Mouse (Mus musculus) heart, adult 8-10 months (tissue): Measurements from ENCODE around the gene Lin37. TPM values are rescaled to one million over a fixed set of nuclear protein-coding genes. Genes with fewer than 3 reads are reported as not detected.

Source experiments
- DNase-seq: peaks from one replicate; pipeline ENCODE4 v3.0.0; 2022; ENCODE audit warnings: low spot score
- total RNA-seq, 4 experiments: library from RNA; stranded (reverse); gene quantifications; 2 replicates each; pipeline ENCODE4 v1.2.4; 2022

Gene Lin37
- total RNA-seq, 4 experiments from 2014 or later: 13.5 to 21.0 (median 14.6) TPM

DNA sequence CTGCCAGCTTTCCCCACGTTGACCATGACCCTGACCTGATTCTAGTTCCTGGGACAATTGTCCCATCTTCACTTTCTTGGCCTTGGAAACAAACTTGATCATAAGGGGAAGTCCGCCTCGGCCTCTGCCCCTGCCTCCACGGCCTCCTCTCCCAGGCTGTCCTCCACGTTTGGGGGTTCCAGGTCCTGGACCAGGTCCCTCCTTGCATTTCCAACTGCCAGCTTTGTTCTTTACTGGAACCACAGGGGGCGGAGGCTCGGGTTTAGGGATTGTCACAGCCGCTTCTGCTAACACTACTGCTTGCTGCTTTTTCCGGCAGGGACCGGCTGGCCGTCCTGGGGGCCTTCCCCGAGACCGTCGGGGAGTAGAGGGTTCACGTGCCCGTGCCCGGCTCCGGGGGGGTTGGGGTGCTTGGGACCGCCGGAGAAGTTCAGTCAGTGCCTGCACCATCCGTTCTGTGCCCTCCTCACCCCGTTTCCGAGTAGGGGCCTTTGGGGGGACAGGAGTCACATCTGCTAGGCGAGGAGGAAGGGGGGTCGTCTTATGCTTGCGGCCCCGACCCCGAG lies 26.9 kb upstream of the Lin37 start:
- DNase-seq: no peak

DNA sequence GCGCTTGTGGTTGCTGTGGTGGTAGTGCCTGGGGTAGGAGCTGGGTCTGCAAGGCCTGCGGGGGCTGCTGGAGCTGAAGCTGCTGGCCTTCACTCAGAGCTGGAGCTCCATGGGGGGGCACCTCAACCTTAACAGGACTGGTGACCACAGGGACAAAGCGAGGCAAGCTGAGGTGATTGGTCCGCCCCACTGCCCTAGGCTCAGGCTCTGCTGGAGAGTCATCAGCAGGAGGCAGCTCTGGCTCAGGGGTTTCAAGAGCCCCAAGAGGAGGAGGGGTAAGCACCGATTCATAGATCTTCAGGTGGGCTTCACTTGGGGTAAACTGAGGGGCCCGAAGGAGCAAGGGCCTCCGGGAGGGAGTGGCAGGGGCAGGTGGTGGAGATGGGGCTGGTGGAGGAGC lies 25.5 kb upstream of the Lin37 start:
- no peak for DNase-seq

DNA sequence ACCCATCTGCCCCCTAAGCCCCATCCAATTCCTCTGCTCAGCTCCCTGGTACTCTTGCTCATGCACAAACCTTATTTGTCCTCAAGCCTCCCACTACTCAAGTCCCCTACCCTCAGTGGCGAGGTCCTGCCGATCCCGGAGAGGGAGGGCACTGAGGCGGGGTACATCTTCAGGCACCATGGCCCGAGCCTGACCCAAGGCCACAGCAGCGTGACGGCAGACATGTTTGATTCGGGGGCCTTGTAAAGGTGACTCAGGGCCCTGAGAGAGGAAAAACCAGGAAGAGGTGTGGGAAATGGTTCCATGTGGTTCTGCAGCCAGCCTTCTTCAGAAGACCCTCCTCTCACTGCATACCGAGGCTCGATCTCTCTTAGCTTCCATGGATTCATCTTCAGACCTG lies 24.7 kb upstream of the Lin37 start:
- DNase-seq: no peak

- no peak for DNase-seq
Measured at GRCm38 (mm10) chr7:30581547-30581946, 21.9 kb upstream of the Lin37 start.

- no peak for DNase-seq
Measured at GRCm38 (mm10) chr7:30579950-30580349, 20.3 kb upstream of the Lin37 start.

DNA sequence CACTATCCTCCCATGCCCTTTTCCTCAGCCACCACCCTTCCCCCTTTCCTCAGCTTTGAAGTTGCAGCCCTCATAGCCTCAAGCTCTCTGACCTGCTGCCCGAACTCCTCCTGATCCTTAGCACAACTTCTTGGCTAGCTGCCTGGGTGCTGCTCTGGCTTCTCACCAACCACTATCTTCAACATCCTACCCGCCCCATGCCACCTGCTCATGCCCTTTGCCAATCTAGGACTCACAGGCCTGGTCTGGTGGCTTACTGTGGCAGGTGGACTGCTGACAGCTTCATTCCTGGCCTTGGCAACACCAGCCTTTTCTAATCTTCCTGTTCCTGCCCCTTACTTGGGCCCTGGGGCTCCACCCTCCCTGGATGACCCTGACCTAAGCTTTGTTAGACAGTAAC lies 13.3 kb upstream of the Lin37 start:
- peak; percentile 59 for DNase-seq

GRCm38 (mm10) chr7:30572389-30572788 lies 12.8 kb upstream of the Lin37 start:
- DNase-seq: no peak

- no peak for DNase-seq
Measured at GRCm38 (mm10) chr7:30567555-30567954, 7.9 kb upstream of the Lin37 start.

DNA sequence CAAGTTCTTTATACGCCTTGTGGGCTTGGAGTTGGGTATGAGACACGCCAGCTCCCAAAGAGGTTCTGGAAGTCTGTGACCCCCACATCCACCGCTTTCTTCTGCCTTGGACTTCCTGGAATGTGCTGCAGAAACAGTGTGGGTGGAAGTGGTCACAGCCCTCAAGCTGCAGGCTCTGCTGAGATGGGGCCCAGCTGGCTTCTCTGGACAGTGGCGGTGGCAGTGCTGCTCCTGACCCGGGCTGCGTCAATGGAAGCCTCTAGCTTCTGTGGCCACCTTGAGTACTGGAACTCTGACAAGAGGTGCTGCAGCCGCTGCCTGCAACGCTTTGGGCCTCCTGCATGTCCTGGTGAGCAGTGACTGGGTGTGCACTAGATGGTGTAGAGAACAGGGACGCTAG lies 6.4 kb upstream of the Lin37 start:
- DNase-seq: no peak

DNA sequence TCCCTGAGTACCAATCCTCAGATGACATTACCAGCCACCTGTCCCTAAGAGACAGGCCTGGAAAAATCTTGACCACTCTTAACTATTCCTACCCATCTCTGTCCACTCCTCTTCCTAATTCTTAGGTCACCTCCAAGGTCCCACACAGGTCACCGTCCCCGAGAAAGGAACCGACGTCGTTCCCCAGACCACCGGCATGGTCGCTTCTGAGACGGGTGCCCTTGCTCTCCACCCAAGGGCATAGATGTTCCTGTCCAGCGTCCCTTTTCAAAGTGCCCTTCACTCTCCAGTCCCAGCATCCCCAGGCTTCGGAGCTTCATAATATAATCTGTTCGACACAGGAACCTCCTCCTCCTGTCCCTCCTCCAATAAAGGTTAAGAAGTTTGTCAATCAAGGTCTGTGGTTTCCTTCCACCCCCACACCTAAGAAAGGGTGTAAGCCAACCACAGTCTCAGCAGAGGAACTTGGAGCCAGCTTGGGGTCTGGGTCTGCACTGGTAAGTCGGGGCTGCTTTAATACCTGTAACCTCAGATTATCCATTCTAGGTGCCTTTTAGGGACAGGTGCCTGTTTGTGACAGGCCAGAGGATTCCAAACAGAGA lies 5.4 kb upstream of the Lin37 start, which contains the start of gene Igflr1:
Gene Igflr1, plus strand, starts transcription at position 458 of the 602 bp plus-strand sequence.
- DNase-seq: no peak

DNA sequence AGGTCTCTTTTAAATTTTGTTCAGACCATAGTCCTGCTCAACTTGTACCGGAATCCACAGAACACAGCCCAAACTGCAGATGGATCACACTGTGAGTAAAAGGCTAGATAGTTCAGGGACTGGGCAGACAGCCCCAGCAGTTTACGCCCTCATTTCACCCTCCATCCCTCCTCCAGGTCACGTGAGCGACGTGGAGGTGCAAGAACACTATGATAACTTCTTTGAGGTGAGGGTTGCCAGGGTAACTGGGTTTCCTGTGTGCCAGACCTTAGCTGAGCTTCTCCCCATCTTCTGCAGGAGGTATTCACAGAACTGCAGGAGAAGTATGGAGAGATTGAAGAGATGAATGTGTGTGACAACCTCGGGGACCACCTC lies 4.3 kb upstream of the Lin37 start:
- no peak for DNase-seq

- DNase-seq: peak; percentile 97
Measured at GRCm38 (mm10) chr7:30563117-30563905, 3.7 kb upstream of the Lin37 start, which contains the start of the genes U2af1l4, Gm49396 and Psenen. Gene U2af1l4 (plus strand): TSS chr7:30563301. Gene Gm49396 (plus strand): TSS chr7:30563344. Gene Psenen (minus strand): TSS chr7:30563627.

GRCm38 (mm10) chr7:30562526-30563116 lies 3.0 kb upstream of the Lin37 start:
- DNase-seq: no peak

- DNase-seq: no peak
Measured at GRCm38 (mm10) chr7:30560296-30560695, 658 bp upstream of the Lin37 start.

- no peak for DNase-seq
Measured at GRCm38 (mm10) chr7:30558656-30559442, 789 bp downstream of the Lin37 start.

GRCm38 (mm10) chr7:30557901-30558514 lies 1.6 kb downstream of the Lin37 start:
- DNase-seq: no peak

DNA sequence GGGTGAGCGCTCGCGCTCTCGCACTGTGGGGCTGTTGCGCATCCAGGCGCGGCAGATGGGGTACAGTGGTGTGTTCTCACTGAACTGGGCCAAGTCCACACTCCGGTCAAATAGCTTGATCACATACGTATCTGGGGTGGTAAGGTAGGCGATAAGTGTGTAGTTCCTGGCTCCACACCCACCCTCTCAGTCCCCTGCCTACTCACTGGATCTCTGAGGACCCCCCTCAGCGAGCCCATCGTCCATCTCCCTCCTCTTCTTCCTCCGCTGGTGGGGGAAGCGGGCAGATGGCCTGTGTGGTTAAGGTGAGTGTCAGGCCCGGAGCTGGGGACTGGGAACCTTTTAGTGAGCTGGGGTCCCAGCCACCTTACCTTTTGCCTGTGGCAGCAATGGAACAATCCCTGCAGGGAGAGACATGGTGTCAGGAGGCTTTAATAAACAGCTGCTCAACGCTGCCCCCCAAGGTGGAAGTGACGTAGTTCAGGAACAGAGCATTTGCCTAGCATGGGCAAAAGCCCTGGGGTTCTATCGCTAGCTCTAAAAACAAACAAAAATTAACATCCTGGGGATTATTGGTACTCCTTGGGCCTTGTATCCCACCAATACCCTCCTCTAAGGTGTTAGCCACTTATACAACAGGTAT lies 2.6 kb downstream of the Lin37 start:
- DNase-seq: no peak

DNA sequence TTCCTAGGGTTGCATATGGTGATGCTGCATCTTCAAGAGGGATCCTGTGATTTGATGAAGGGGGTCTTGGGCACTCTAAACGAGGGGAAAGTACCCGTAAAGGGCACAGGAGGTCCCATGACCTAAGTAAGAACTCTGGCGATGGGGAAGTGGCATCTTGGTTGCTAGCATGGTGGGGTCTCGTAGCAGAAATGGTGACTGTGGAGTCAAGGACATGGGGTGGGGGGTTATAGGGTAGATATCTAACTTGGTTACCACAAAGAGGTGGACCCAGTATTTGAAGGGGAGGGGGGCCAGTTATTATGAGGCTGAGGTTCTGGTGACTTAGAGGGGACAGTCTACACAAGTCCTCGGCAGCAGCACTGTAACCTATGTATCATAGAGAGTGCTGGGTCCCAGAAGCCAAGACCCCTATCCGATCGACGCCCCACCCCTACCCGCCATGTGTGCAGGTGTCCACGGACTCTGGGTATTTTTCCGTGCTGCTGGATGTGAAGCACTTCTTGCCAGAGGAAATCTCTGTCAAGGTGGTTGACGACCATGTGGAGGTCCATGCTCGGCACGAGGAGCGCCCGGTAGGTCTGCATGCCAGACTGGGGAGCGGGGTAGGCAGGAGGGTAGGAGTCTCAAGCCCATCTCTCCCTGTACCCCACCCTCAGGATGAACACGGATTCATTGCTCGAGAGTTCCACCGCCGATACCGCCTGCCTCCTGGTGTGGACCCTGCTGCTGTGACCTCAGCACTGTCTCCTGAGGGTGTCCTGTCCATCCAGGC lies 5.6 kb downstream of the Lin37 start:
- no peak for DNase-seq

DNA sequence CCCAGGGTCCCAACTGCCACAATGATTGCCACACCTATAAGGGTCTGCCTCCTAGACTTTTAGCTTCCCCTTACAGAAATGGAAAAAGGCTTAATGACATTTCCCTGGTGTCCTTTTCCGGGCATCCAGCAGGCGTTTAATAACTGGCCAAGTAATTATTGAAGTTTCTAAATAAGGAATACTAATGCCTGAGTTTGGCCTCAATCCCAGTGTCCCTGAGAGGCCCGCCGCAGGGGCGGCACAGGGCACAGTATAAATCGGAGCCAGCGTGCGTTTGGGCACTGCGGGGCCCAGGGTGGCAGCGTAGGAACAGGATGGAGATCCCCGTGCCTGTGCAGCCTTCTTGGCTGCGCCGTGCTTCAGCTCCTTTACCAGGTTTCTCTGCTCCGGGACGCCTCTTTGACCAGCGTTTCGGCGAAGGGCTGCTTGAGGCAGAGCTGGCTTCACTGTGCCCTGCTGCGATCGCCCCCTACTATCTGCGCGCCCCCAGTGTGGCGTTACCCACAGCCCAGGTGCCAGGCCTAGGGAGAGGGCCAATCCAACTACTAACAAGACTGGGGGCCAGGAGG lies 6.5 kb downstream of the Lin37 start:
- DNase-seq: peak; percentile 65
